Mouse (Mus musculus): ENCODE data around the gene Ryr2. TPM values are rescaled to one million over a fixed set of nuclear protein-coding genes. Genes with fewer than 3 reads are reported as not detected.

Ryr2 gene
- polyA plus RNA-seq, 1 experiment from 2014 or later, result 0.32 TPM

DNA sequence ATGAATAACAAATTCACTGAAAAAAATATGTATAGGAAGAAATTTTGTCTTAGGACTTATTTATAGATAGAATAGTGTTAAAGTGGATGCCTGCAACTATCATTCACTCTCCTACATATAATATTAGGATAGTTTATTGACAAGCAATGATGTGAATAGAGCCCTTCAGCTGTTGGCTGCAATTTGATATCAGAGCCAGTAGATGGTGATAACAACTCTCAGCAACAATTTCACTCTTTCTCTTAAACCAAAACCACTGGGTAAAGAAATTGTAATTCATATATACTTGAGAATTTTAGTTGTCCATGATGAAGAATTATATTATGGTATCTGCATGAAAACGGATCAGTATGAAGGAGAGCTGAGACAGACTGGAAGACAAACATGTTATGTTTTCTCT lies 236.8 kb downstream of the Ryr2 start:
- ATAC-seq (ENCODE audit: insufficient read depth), result no peak
- no peak overlapping the region for H3K9ac ChIP-seq
- no peaks in the 10 kb centered on the region for H3K4me1 ChIP-seq (replicated peaks)
- no peaks in the 10 kb centered on the region for H3K36me3 ChIP-seq (replicated peaks)
- H3K4me2 ChIP-seq, result no peak overlapping the region
- H3K27me3 ChIP-seq, result no peaks in the 10 kb centered on the region
- 37% methylated on average over 1 of the region's 1 CpGs for WGBS (ENCODE audit: insufficient replicate concordance)
- no peaks in the 10 kb centered on the region for H3K9me3 ChIP-seq (replicated peaks)
- H3K4me3 ChIP-seq (replicated peaks), result no peak overlapping the region
- H3K27ac ChIP-seq (replicated peaks), result no peak overlapping the region

DNA sequence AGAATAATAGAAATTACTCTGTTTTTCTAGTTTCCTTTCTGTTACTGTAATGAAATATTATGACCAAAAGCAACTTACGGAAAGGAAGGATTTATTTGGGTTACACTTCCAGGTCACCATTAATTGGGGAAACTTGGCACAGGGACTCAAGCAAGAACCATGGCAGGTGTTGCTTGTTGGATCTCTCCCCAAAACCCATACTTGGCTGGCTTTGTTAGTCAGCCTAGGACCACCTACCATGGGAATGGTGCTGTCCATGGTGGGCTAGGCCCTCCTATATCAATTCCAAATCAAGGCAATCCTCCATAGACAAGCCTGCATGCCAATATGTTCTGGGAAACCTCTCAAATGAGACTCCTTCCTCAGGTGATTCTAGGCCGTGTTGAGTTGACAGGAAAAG lies 237.3 kb downstream of the Ryr2 start:
- no peaks in the 10 kb centered on the region for H3K4me1 ChIP-seq (replicated peaks)
- no peaks in the 10 kb centered on the region for H3K27me3 ChIP-seq
- no peak overlapping the region for H3K9ac ChIP-seq
- 62% methylated on average over 2 of the region's 2 CpGs for WGBS (ENCODE audit: insufficient replicate concordance)
- no peaks in the 10 kb centered on the region for H3K9me3 ChIP-seq (replicated peaks)
- no peaks in the 10 kb centered on the region for H3K36me3 ChIP-seq (replicated peaks)
- ATAC-seq (ENCODE audit: insufficient read depth), result no peak
- H3K4me3 ChIP-seq (replicated peaks), result no peak overlapping the region
- no peak overlapping the region for H3K27ac ChIP-seq (replicated peaks)
- no peak overlapping the region for H3K4me2 ChIP-seq

DNA sequence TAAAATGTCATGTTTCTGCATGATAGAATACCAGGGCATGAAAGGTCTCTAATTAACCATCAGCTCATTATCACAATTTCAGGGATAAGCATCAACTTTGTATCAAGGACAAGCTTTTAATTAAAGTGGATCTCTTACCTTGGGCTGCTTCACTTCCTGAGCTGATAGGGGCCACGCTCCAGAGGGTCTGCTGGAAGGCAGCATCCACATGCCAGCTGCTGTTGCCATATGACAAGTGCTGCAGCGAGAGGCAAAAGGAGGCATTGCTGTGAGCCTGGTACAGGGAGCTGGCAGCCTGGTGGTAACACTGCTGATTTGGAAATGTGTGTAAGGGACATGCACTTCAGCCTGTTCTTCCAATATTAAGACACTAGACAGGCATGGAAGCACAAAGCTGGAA lies 237.8 kb downstream of the Ryr2 start:
- H3K36me3 ChIP-seq (replicated peaks), result no peaks in the 10 kb centered on the region
- H3K4me2 ChIP-seq, result no peak overlapping the region
- H3K4me1 ChIP-seq (replicated peaks), result no peaks in the 10 kb centered on the region
- no peak overlapping the region for H3K27ac ChIP-seq (replicated peaks)
- no peaks in the 10 kb centered on the region for H3K9me3 ChIP-seq (replicated peaks)
- ATAC-seq (ENCODE audit: insufficient read depth), result no peak
- H3K4me3 ChIP-seq (replicated peaks), result no peak overlapping the region
- no peaks in the 10 kb centered on the region for H3K27me3 ChIP-seq
- WGBS (ENCODE audit: insufficient replicate concordance), result 62% methylated on average over 2 of the region's 2 CpGs
- H3K9ac ChIP-seq, result no peak overlapping the region

DNA sequence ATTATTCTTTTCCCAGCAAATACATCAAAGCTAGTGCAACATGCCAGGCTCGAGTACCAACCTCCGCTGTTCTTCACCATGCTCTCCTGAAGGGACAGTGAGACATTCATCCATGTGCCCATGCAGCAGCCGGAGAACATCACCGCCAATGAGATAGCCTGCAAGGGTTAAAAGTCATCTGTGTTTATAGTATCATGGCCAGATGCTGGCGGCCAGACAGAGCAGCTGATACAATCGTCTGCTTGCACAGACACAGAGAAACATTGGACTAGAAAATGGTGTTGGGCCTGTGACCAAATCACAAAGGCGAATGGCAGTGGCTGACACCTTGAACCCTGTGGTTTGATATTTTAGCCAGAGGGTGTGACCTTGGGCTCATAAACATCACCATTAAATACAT lies 238.7 kb downstream of the Ryr2 start:
- H3K27ac ChIP-seq (replicated peaks), result no peak overlapping the region
- H3K36me3 ChIP-seq (replicated peaks), result no peaks in the 10 kb centered on the region
- H3K9me3 ChIP-seq (replicated peaks), result no peaks in the 10 kb centered on the region
- H3K4me2 ChIP-seq, result no peak overlapping the region
- H3K9ac ChIP-seq, result no peak overlapping the region
- H3K4me3 ChIP-seq (replicated peaks), result no peak overlapping the region
- no peaks in the 10 kb centered on the region for H3K27me3 ChIP-seq
- H3K4me1 ChIP-seq (replicated peaks), result no peaks in the 10 kb centered on the region
- ATAC-seq (ENCODE audit: insufficient read depth), result no peak
- WGBS (ENCODE audit: insufficient replicate concordance), result 64% methylated on average over 7 of the region's 7 CpGs

DNA sequence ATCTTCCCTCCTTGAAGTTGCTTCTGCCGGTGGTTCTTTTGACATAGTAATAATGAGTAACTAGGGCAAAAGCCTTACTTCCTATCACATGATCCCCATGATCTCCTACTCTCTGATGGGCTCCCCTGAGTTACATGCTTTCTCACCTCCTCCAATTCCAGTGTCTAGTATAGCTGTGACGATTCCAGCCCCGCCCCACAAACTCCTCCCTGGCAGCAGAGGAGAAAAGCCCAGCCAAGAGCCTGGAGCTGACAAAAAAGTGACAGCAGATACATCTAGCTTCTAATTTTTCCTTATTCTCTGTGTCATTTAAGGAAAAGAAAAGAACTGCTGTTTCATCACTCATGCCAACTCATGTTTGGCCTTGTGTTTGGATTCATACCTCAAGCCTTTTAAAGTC lies 241.5 kb downstream of the Ryr2 start:
- Histone ChIP-seq H3K36me3 (replicated peaks) (no peaks in the 10 kb centered on the region), H3K27me3 (no peaks in the 10 kb centered on the region), H3K4me1 (replicated peaks) (no peaks in the 10 kb centered on the region), H3K9me3 (replicated peaks) (no peaks in the 10 kb centered on the region), H3K9ac (no peak overlapping the region), H3K4me2 (no peak overlapping the region), H3K4me3 (replicated peaks) (no peak overlapping the region), H3K27ac (replicated peaks) (no peak overlapping the region)
- 57% methylated on average over 3 of the region's 3 CpGs for WGBS (ENCODE audit: insufficient replicate concordance)
- ATAC-seq (ENCODE audit: insufficient read depth), result no peak

DNA sequence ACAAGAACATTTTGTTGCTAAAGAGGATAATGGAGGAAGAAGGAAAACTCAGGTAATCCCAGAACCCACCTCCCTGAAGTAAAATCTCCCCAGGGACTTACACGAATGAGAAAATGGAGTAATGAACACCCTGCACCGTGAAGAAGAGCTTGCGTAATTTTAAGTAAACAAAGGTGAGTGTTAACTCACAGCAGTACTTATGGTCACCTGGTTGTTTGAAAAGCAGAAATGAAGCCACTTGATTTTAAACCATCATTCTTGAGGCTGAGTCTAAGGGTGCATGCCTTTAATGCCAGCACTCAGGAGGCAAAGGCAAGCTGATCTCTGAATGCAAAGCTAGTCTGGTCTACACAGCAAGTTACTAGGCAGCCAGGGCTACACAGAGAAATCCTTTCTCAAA lies 255.1 kb downstream of the Ryr2 start:
- H3K9me3 ChIP-seq (replicated peaks), result no peaks in the 10 kb centered on the region
- no peaks in the 10 kb centered on the region for H3K36me3 ChIP-seq (replicated peaks)
- no peak overlapping the region for H3K4me3 ChIP-seq (replicated peaks)
- WGBS (ENCODE audit: insufficient replicate concordance), result 64% methylated on average over 3 of the region's 3 CpGs
- H3K4me1 ChIP-seq (replicated peaks), result no peaks in the 10 kb centered on the region
- 0 out of 2 replicates have a peak, but pooled peaks cover 3% of the 10 kb centered on the region for H3K27me3 ChIP-seq
- no peak for ATAC-seq (ENCODE audit: insufficient read depth)
- H3K9ac ChIP-seq, result no peak overlapping the region
- H3K4me2 ChIP-seq, result no peak overlapping the region
- no peak overlapping the region for H3K27ac ChIP-seq (replicated peaks)

DNA sequence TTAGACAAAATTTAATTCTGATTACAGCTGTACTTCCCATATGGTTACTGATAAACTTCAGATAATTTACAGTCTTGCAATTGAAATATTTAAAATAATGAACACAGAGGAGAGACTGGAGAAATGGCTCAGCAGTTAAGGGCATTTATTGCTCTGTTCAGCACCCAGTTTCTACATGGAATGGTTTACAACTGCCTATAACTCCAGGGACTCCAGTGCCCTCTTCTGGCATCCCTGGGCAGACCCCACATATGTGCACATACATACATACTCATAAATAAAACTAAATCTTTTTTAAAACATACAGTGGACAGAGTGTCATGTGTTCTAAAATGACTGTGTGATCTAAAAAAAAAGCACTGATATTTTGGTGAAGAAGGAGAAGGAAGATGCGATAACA lies 262.9 kb downstream of the Ryr2 start:
- H3K27me3 ChIP-seq, result no peaks in the 10 kb centered on the region
- no peak overlapping the region for H3K9ac ChIP-seq
- no peak overlapping the region for H3K4me3 ChIP-seq (replicated peaks)
- no peaks in the 10 kb centered on the region for H3K36me3 ChIP-seq (replicated peaks)
- ATAC-seq (ENCODE audit: insufficient read depth), result 0 out of 2 replicates have a peak, but pooled peaks have one; percentile 49
- H3K4me1 ChIP-seq (replicated peaks), result peaks cover 4% of the 10 kb centered on the region
- no peaks in the 10 kb centered on the region for H3K9me3 ChIP-seq (replicated peaks)
- H3K4me2 ChIP-seq, result no peak overlapping the region
- 90% methylated on average over 1 of the region's 1 CpGs for whole genome bisulfite sequencing (ENCODE audit: insufficient replicate concordance)
- H3K27ac ChIP-seq (replicated peaks), result no peak overlapping the region

DNA sequence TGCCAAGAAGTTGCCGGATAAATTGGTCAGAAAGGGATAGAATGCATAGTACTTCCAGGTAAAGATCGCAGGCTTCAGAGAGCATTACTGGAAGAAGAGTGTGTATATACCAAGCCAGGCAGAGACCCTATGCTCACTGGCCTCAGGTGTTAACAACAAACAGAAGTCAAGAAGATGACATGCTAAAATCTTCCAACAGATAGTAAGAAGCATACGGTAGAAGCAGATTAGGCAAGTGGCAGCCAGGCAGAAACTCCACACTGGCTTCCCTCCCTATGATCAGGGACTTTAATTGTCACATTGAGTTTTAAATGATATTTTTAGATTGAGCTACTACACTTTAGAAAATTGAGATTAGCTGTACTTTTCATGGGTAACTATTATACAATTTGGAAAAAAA lies 268.9 kb downstream of the Ryr2 start:
- peak; percentile 62 for ATAC-seq (ENCODE audit: insufficient read depth)

DNA sequence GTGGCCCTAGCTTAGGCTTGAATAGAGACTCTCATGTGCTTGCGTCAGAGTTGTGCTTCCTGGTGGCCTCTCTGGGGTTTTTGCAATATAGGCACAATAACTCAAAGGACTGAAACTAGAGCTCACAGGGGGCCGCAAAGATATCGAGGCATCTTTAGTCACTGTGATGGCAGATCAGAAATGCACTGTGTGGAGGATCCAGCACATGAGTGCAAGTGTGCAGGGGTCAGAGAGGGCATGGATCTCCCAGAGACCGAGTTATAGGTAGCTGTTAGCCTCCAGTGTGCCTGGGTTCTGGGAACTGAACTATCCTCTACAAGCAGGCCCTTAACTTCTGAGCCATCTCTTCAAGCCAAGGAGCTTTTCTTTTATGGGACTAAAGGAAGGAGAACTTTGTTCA lies 269.6 kb downstream of the Ryr2 start:
- no peak overlapping the region for H3K9ac ChIP-seq
- peaks cover 42% of the 10 kb centered on the region for H3K4me1 ChIP-seq (replicated peaks)
- H3K4me3 ChIP-seq (replicated peaks), result no peak overlapping the region
- H3K4me2 ChIP-seq, result peak overlapping the region; percentile 52
- 17% methylated on average over 4 of the region's 4 CpGs for whole genome bisulfite sequencing (ENCODE audit: insufficient replicate concordance)
- H3K27me3 ChIP-seq, result no peaks in the 10 kb centered on the region
- H3K36me3 ChIP-seq (replicated peaks), result no peaks in the 10 kb centered on the region
- H3K27ac ChIP-seq (replicated peaks), result peak overlapping the region; percentile 87
- H3K9me3 ChIP-seq (replicated peaks), result no peaks in the 10 kb centered on the region
- peak; percentile 52 for ATAC-seq (ENCODE audit: insufficient read depth)

More for the DNA sequence above, 268.9 kb downstream of the Ryr2 start:
- no peak overlapping the region for H3K4me3 ChIP-seq (replicated peaks)
- H3K36me3 ChIP-seq (replicated peaks), result no peaks in the 10 kb centered on the region
- H3K9me3 ChIP-seq (replicated peaks), result no peaks in the 10 kb centered on the region
- H3K4me1 ChIP-seq (replicated peaks), result peaks cover 42% of the 10 kb centered on the region
- 69% methylated on average over 3 of the region's 3 CpGs for WGBS (ENCODE audit: insufficient replicate concordance)
- H3K4me2 ChIP-seq, result 0 out of 2 replicates have a peak overlapping the region, but pooled peaks have one; percentile 3
- no peak overlapping the region for H3K9ac ChIP-seq
- no peaks in the 10 kb centered on the region for H3K27me3 ChIP-seq
- H3K27ac ChIP-seq (replicated peaks), result peak overlapping the region; percentile 87

DNA sequence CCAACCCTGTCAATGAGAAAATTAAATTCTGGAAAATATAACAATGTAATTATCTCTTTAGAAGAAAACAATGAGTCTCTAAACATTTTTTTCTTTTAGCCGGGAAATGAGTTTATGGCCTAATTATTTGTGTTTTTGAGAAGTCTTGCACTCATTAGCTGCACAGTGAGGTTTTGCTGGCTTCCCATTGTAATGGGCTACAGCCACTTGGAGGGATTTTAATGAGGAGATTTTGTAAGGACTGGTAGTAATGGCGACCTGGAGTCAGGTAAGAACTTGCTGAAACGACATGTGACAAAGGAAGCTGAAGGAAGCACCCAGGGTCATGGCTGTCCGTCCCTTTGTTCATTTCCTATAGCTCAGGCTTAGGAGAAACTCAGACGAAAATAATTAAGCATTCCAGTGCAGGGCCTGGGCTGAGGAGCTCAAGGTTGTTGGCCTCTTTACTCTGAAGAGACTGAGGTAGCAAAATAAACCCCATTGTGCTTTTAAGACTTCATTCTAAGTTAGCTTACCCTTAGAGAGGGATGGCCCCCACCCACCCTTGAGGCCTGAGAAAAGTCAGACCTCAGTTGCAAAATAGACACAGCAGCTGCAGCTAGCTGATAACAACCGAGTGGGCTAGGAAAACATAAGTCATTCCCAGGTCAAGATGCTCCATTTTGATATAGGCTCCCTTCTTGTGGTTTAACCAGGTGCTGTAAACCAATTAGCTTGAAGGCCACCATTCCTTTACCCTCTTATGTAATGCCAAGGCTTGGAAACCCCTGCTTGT lies 270.3 kb downstream of the Ryr2 start:
- Histone ChIP-seq H3K4me3 (replicated peaks) (no peak overlapping the region), H3K9me3 (replicated peaks) (no peaks in the 10 kb centered on the region), H3K27ac (replicated peaks) (peak overlapping the region; percentile 87), H3K27me3 (no peaks in the 10 kb centered on the region), H3K9ac (peak overlapping the region; percentile 37; the same call in 1 of the 2 replicates), H3K4me1 (replicated peaks) (peaks cover 42% of the 10 kb centered on the region), H3K36me3 (replicated peaks) (no peaks in the 10 kb centered on the region), H3K4me2 (peak overlapping the region; percentile 52)
- ATAC-seq (ENCODE audit: insufficient read depth), result peak; percentile 87
- 25% methylated on average over 6 of the region's 6 CpGs for WGBS (ENCODE audit: insufficient replicate concordance)

DNA sequence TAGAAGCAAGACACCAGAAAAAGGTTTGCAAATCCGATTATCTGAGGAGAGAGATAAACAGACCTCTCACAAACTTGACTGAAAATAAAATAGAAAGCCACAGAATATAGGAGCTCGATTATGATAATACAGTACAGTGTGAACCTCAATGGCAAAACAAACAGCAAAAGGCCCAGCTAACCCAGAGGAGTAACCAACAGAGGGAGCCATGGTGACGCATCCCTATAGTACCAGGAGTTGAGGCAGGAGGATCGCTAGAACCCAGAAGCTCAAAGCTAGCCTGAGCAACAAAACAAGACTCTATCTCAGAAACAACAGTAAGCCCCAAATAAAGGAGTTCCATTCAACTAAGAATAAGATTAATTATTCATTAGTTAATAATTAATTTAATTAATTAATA lies 275.5 kb downstream of the Ryr2 start:
- no peaks in the 10 kb centered on the region for H3K27me3 ChIP-seq
- H3K9me3 ChIP-seq (replicated peaks), result no peaks in the 10 kb centered on the region
- no peak overlapping the region for H3K4me3 ChIP-seq (replicated peaks)
- no peak overlapping the region for H3K9ac ChIP-seq
- WGBS (ENCODE audit: insufficient replicate concordance), result 57% methylated on average over 4 of the region's 4 CpGs
- no peaks in the 10 kb centered on the region for H3K36me3 ChIP-seq (replicated peaks)
- no peak overlapping the region for H3K27ac ChIP-seq (replicated peaks)
- no peak overlapping the region for H3K4me2 ChIP-seq
- peaks cover 12% of the 10 kb centered on the region for H3K4me1 ChIP-seq (replicated peaks)
- no peak for ATAC-seq (ENCODE audit: insufficient read depth)

Data from liver, embryonic 15.5 days (tissue).